Mouse (Mus musculus) neural tube, postnatal 0 days (tissue): Measurements from ENCODE around the gene Olfr525. TPM values are rescaled to one million over a fixed set of nuclear protein-coding genes. Genes with fewer than 3 reads are reported as not detected.

ENCODE experiments used
- polyA plus RNA-seq: library from polyadenylated mRNA; unstranded; fragments of >200 nt; fragmentation: Nextera tagmentation; extraction: Ambion mirVana; gene quantifications from 2 replicates; pipeline ENCODE4 v1.2.1, GENCODE M21; 2015

Gene Olfr525
- not detected in 2 replicates for polyA plus RNA-seq

GRCm38 (mm10) chr7:140320558-140320957, at the start of gene Olfr525:
Olfr525 (plus strand) TSS chr7:140320858.

GRCm38 (mm10) chr7:140333717-140334116, 13.1 kb downstream of the Olfr525 start, which contains the start of gene Olfr527:
Olfr527 (plus strand) TSS chr7:140334017.

GRCm38 (mm10) chr7:140361571-140361970, 40.9 kb downstream of the Olfr525 start, which contains the start of gene Olfr60:
Olfr60 (minus strand) TSS chr7:140361671.

GRCm38 (mm10) chr7:140376231-140376630, 55.6 kb downstream of the Olfr525 start, which contains the start of gene Olfr530:
Olfr530 (minus strand) TSS chr7:140376331.

Other genes starting within 250 kb of the Olfr525 start
- gene Caly, start 238.3 kb upstream of the Olfr525 start, polyA plus RNA-seq: 625 and 662 TPM in 2 replicates
- not detected in 2 replicates for gene Prap1, start 227.5 kb upstream of the Olfr525 start, polyA plus RNA-seq
- gene Fuom, start 218.4 kb upstream of the Olfr525 start, polyA plus RNA-seq: 64.5 and 69.4 TPM in 2 replicates
- gene Paox, start 205.1 kb upstream of the Olfr525 start, polyA plus RNA-seq: 8.7 and 11.0 TPM in 2 replicates
- gene Echs1, start 204.4 kb upstream of the Olfr525 start, polyA plus RNA-seq: 127 and 133 TPM in 2 replicates
- 30.5 and 34.5 TPM in 2 replicates for gene Mtg1, start 183.3 kb upstream of the Olfr525 start, polyA plus RNA-seq
- 31.2 and 31.7 TPM in 2 replicates for gene Sprn, start 166.0 kb upstream of the Olfr525 start, polyA plus RNA-seq
- not detected in 2 replicates for gene Olfr522, start 156.1 kb upstream of the Olfr525 start, polyA plus RNA-seq
- gene Olfr523, start 147.6 kb upstream of the Olfr525 start, polyA plus RNA-seq: not detected in 2 replicates
- gene Olfr524, start 114.9 kb upstream of the Olfr525 start, polyA plus RNA-seq: not detected in 2 replicates
- not detected in 2 replicates for gene Cd163l1, start 102.6 kb upstream of the Olfr525 start, polyA plus RNA-seq
- gene 5830411N06Rik, start 73.6 kb upstream of the Olfr525 start, polyA plus RNA-seq: not detected in 2 replicates
- not detected in 2 replicates for gene Olfr527, start 13.2 kb downstream of the Olfr525 start, polyA plus RNA-seq
- gene Olfr60, start 40.8 kb downstream of the Olfr525 start, polyA plus RNA-seq: not detected in 2 replicates
- gene Olfr530, start 55.5 kb downstream of the Olfr525 start, polyA plus RNA-seq: not detected in 2 replicates
- gene Olfr531, start 82.1 kb downstream of the Olfr525 start, polyA plus RNA-seq: not detected in 2 replicates
- not detected in 2 replicates for gene Olfr532, start 100.8 kb downstream of the Olfr525 start, polyA plus RNA-seq
- not detected in 2 replicates for gene Olfr533, start 142.5 kb downstream of the Olfr525 start, polyA plus RNA-seq
- not detected in 2 replicates for gene Olfr535, start 163.4 kb downstream of the Olfr525 start, polyA plus RNA-seq
- gene Olfr536, start 186.5 kb downstream of the Olfr525 start, polyA plus RNA-seq: not detected in 2 replicates
- gene Olfr538, start 247.0 kb downstream of the Olfr525 start, polyA plus RNA-seq: not detected in 2 replicates